Mouse (Mus musculus): ENCODE measurements around the gene Kif18a. TPM values are rescaled to one million over a fixed set of nuclear protein-coding genes. Genes with fewer than 3 reads are reported as not detected.

The Kif18a gene
- 7.5 and 11.0 TPM in 2 replicates for polyA plus RNA-seq (2011; ENCODE audit: insufficient read length, low read depth, missing spikeins)

- Histone ChIP-seq H3K4me3 (ENCODE audit: insufficient read depth, low read length) (peak within 1 kb of the TSS; percentile 77), H3K27ac (ENCODE audit: insufficient read depth, low read length) (no peak within 1 kb of the TSS), H3K4me1 (ENCODE audit: control insufficient read depth, insufficient read depth, low read length) (no peaks in the 10 kb centered on the region)
- TF ChIP-seq POLR2A (IDR thresholded peaks at IDR 0.05; ENCODE audit: low read depth, low read length), result peak; percentile 26; the same call in 1 of the 2 replicates
- no peak for TF ChIP-seq CTCF (IDR thresholded peaks at IDR 0.05; ENCODE audit: borderline replicate concordance, insufficient read depth, low read length)
Measured at GRCm38 (mm10) chr2:109280600-109281340, at the start of gene Kif18a, which contains the start of gene Mettl15. Gene Kif18a (plus strand): TSS chr2:109280738. Gene Mettl15 (minus strand): TSS chr2:109280748.

GRCm38 (mm10) chr2:109233876-109234275, 46.7 kb upstream of the Kif18a start:
- no peak for TF ChIP-seq POLR2A (IDR thresholded peaks at IDR 0.05; ENCODE audit: low read depth, low read length)
- no peak for TF ChIP-seq CTCF (IDR thresholded peaks at IDR 0.05; ENCODE audit: borderline replicate concordance, insufficient read depth, low read length)
- no peaks in the 10 kb centered on the region for H3K4me1 ChIP-seq (ENCODE audit: control insufficient read depth, insufficient read depth, low read length)
- H3K27ac ChIP-seq (ENCODE audit: insufficient read depth, low read length), result no peak overlapping the region
- no peak overlapping the region for H3K4me3 ChIP-seq (ENCODE audit: insufficient read depth, low read length)

GRCm38 (mm10) chr2:109235741-109236140, 44.8 kb upstream of the Kif18a start:
- no peak overlapping the region for H3K4me3 ChIP-seq (ENCODE audit: insufficient read depth, low read length)
- TF ChIP-seq POLR2A (IDR thresholded peaks at IDR 0.05; ENCODE audit: low read depth, low read length) (no peak), CTCF (IDR thresholded peaks at IDR 0.05; ENCODE audit: borderline replicate concordance, insufficient read depth, low read length) (no peak)
- no peaks in the 10 kb centered on the region for H3K4me1 ChIP-seq (ENCODE audit: control insufficient read depth, insufficient read depth, low read length)
- no peak overlapping the region for H3K27ac ChIP-seq (ENCODE audit: insufficient read depth, low read length)

- TF ChIP-seq CTCF (IDR thresholded peaks at IDR 0.05; ENCODE audit: borderline replicate concordance, insufficient read depth, low read length) (no peak), POLR2A (IDR thresholded peaks at IDR 0.05; ENCODE audit: low read depth, low read length) (no peak)
- H3K27ac ChIP-seq (ENCODE audit: insufficient read depth, low read length), result peak overlapping the region; percentile 4; the same call in 1 of the 2 replicates
- H3K4me3 ChIP-seq (ENCODE audit: insufficient read depth, low read length), result no peak overlapping the region
- peaks cover 2% of the 10 kb centered on the region for H3K4me1 ChIP-seq (ENCODE audit: control insufficient read depth, insufficient read depth, low read length)
Measured at GRCm38 (mm10) chr2:109241947-109242346, 38.6 kb upstream of the Kif18a start.

- no peaks in the 10 kb centered on the region for H3K4me1 ChIP-seq (ENCODE audit: control insufficient read depth, insufficient read depth, low read length)
- no peak for TF ChIP-seq CTCF (IDR thresholded peaks at IDR 0.05; ENCODE audit: borderline replicate concordance, insufficient read depth, low read length)
- no peak for TF ChIP-seq POLR2A (IDR thresholded peaks at IDR 0.05; ENCODE audit: low read depth, low read length)
- no peak overlapping the region for H3K27ac ChIP-seq (ENCODE audit: insufficient read depth, low read length)
- H3K4me3 ChIP-seq (ENCODE audit: insufficient read depth, low read length), result no peak overlapping the region
Measured at GRCm38 (mm10) chr2:109262779-109263178, 17.8 kb upstream of the Kif18a start.

GRCm38 (mm10) chr2:109273098-109273497, 7.4 kb upstream of the Kif18a start:
- H3K4me1 ChIP-seq (ENCODE audit: control insufficient read depth, insufficient read depth, low read length), result no peaks in the 10 kb centered on the region
- no peak overlapping the region for H3K27ac ChIP-seq (ENCODE audit: insufficient read depth, low read length)
- TF ChIP-seq CTCF (IDR thresholded peaks at IDR 0.05; ENCODE audit: borderline replicate concordance, insufficient read depth, low read length), result no peak
- TF ChIP-seq POLR2A (IDR thresholded peaks at IDR 0.05; ENCODE audit: low read depth, low read length), result no peak
- H3K4me3 ChIP-seq (ENCODE audit: insufficient read depth, low read length), result no peak overlapping the region

- no peak overlapping the region for H3K27ac ChIP-seq (ENCODE audit: insufficient read depth, low read length)
- no peak for TF ChIP-seq POLR2A (IDR thresholded peaks at IDR 0.05; ENCODE audit: low read depth, low read length)
- TF ChIP-seq CTCF (IDR thresholded peaks at IDR 0.05; ENCODE audit: borderline replicate concordance, insufficient read depth, low read length), result no peak
- H3K4me1 ChIP-seq (ENCODE audit: control insufficient read depth, insufficient read depth, low read length), result no peaks in the 10 kb centered on the region
- H3K4me3 ChIP-seq (ENCODE audit: insufficient read depth, low read length), result peak overlapping the region; percentile 38
Measured at GRCm38 (mm10) chr2:109277593-109277992, 2.9 kb upstream of the Kif18a start.

- Histone ChIP-seq H3K4me3 (ENCODE audit: insufficient read depth, low read length) (peak overlapping the region; percentile 38), H3K27ac (ENCODE audit: insufficient read depth, low read length) (no peak overlapping the region), H3K4me1 (ENCODE audit: control insufficient read depth, insufficient read depth, low read length) (no peaks in the 10 kb centered on the region)
- TF ChIP-seq CTCF (IDR thresholded peaks at IDR 0.05; ENCODE audit: borderline replicate concordance, insufficient read depth, low read length) (no peak), POLR2A (IDR thresholded peaks at IDR 0.05; ENCODE audit: low read depth, low read length) (peak; percentile 61; the same call in 1 of the 2 replicates)
Measured at GRCm38 (mm10) chr2:109278036-109278435, 2.5 kb upstream of the Kif18a start.

- H3K4me3 ChIP-seq (ENCODE audit: insufficient read depth, low read length), result peak overlapping the region; percentile 68
- TF ChIP-seq CTCF (IDR thresholded peaks at IDR 0.05; ENCODE audit: borderline replicate concordance, insufficient read depth, low read length), result no peak
- TF ChIP-seq POLR2A (IDR thresholded peaks at IDR 0.05; ENCODE audit: low read depth, low read length), result no peak
- no peak overlapping the region for H3K27ac ChIP-seq (ENCODE audit: insufficient read depth, low read length)
- no peaks in the 10 kb centered on the region for H3K4me1 ChIP-seq (ENCODE audit: control insufficient read depth, insufficient read depth, low read length)
Measured at GRCm38 (mm10) chr2:109280272-109280599, 302 bp upstream of the Kif18a start.

- no peak for TF ChIP-seq POLR2A (IDR thresholded peaks at IDR 0.05; ENCODE audit: low read depth, low read length)
- H3K4me1 ChIP-seq (ENCODE audit: control insufficient read depth, insufficient read depth, low read length), result no peaks in the 10 kb centered on the region
- peak overlapping the region; percentile 77 for H3K4me3 ChIP-seq (ENCODE audit: insufficient read depth, low read length)
- H3K27ac ChIP-seq (ENCODE audit: insufficient read depth, low read length), result no peak overlapping the region
Measured at GRCm38 (mm10) chr2:109281341-109281690, 778 bp downstream of the Kif18a start.
